Mouse (Mus musculus) liver, postnatal 0 days (tissue): ENCODE measurements around the gene Fshr.

Source experiments
- CTCF ChIP-seq: sonication (generic); IDR thresholded peaks from 2 replicates; pipeline ENCODE4 v1.5.1; 2016; ENCODE audit warnings: antibody characterized with exemption, low read depth
- EP300 ChIP-seq: IDR thresholded peaks from 2 replicates; pipeline ENCODE4 v1.6.1; 2016; ENCODE audit warnings: antibody characterized with exemption, low read depth, mild to moderate bottlenecking

- TF ChIP-seq CTCF (no peak), EP300 (no peak)
Measured at GRCm38 (mm10) chr17:88937341-88938152, 262.9 kb downstream of the Fshr start.
